Mouse (Mus musculus) retina, postnatal 7 days (tissue): ENCODE measurements around the gene Lrrfip2.

Experiments used
- DNase-seq: peaks from one replicate; pipeline ENCODE4 v3.0.0-alpha.2; 2012; ENCODE audit warnings: low read depth, low spot score

Gene Lrrfip2

GRCm38 (mm10) chr9:111220551-111221080 lies 103.2 kb downstream of the Lrrfip2 start:
- DNase-seq, result no peak

- DNase-seq, result no peak
These were observed 104.2 kb downstream of the Lrrfip2 start for GRCm38 (mm10) chr9:111221580-111221979.

DNA sequence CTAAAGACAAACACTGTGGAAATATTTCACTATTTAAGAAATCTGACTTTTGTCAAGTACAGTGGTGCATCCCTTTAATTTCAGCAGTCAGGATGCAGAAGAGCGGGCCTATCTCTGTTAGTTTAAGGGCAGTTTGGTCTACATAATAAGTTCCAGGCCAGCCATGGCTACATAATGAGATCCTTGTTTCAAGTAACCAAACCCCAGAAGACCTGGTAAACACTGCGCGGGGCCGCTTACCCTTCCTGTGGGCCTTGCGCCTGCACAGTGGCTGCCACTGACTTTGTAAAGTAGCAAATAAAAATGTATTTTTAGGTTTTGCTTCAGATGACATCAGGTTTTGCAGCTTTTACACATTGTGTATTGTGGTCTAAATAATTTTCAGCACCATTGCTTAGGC lies 106.0 kb downstream of the Lrrfip2 start:
- no peak for DNase-seq

- no peak for DNase-seq
These were observed 111.1 kb downstream of the Lrrfip2 start for GRCm38 (mm10) chr9:111228446-111228845.

DNA sequence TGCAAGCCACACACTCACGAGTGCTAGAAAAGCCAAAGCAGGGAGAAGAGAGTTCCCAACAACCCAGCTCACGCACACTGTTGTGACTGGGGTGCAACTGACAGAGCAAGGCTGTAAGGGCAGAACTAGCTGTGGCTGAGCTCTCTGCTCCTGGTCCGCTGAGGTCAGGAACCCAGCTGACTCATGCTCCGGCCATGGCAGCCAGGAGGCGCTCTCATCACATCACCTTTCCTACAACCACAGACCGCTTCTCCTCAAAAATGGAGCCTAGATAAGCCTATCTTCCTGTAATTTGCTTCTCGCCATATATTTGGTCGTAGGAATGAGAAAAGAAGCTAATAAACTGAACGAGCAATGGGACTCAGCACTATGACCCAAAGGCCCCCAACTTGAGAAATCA lies 117.3 kb downstream of the Lrrfip2 start:
- DNase-seq, result no peak

DNA sequence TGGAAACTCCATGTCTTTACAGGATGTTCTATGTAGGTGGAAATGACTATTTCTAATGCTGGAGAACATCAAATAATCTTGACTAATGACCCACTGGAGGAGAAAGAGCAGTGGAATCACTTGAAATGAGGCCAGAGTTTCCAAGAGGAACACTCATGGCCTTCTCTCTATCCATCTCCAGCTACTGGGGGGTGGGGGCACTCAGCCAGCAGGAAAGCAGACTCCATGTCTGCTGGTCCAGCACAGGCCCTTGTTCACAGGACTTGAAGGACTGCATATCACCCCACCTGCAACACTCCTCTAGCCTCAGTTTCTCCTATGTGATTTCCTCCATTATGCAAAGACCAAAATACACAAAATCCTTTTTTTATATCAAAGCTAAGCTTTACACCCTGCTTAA lies 120.3 kb downstream of the Lrrfip2 start:
- DNase-seq, result no peak

GRCm38 (mm10) chr9:111239821-111240220 lies 122.4 kb downstream of the Lrrfip2 start:
- DNase-seq, result no peak

GRCm38 (mm10) chr9:111243384-111243783 lies 126.0 kb downstream of the Lrrfip2 start:
- no peak for DNase-seq

GRCm38 (mm10) chr9:111245546-111245945 lies 128.2 kb downstream of the Lrrfip2 start:
- no peak for DNase-seq

DNA sequence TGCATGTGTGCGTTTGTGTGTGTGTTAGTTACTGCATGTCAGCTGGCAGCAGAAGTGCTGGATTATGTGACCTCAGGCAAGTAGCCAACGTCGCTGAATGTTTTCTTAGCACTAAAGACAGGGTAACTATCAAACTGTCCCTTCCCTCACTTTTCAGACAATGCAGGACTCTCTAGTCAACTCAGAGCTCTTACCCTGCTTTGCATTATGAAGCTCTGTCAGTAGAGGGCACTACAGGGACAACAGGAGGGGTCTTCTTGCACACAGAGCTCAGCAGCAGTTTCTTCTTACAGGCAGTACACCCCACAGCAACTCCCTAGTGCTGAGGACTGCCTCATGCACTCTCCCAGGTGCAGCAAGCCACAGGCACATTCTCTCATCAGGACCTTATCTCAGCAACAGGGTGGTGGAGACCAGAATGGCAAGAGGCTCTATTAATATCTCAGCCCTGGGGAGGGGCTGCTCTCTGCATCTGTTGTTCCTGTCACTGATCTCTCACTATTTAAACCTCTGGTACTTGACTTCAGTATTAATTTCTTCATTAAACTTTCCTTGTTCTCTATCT lies 130.4 kb downstream of the Lrrfip2 start:
- no peak for DNase-seq

- no peak for DNase-seq
These were observed 134.9 kb downstream of the Lrrfip2 start for GRCm38 (mm10) chr9:111252161-111252869.

DNA sequence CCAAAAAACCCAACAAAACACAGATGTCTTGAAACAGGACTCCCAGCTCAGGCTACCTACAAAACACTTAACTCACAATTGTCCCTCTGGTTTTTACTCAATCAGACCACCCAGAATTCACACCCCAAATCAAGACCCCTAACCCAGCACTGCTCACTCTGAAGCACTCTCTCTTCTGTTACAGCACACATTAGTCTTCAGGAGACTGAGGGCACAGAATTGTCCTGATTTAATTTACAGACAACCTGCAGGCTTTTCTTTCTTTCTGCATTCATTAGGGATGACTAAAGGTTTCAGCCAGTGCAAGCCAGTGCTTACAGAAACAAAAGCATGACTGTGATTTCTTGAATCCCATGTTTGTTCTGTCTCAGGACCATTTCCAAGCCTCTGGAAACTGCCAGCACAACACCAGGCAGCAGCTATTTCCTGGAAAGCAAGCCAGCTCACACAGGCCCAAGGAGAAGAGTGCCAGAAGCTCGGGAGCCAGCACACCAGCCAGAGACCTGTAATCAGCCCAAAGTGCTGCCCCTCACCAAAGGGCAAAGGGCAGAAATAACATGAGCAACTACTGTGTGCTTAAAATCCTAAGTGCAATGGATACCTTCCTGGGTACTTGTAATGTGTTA lies 143.1 kb downstream of the Lrrfip2 start:
- no peak for DNase-seq

DNA sequence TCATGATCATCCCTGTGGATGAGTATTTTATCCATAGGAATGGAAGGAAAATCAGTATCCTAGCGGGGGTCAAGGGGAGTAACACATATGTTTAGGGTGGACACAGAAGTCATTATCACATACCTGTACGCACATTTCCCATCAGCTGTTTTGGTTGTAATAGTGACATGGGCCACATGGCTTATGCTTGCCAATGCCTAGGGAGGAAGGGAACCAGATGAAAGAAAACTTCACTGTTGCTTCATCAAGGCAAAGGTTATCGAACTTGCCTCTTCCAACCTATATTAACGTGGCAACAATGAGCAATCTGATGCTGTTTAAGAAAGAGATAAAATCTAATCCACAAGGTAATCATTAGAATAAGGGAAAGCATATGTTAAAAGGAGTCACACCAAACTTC lies 144.0 kb downstream of the Lrrfip2 start:
- no peak for DNase-seq

- no peak for DNase-seq
These were observed 150.6 kb downstream of the Lrrfip2 start for GRCm38 (mm10) chr9:111267998-111268397.

DNA sequence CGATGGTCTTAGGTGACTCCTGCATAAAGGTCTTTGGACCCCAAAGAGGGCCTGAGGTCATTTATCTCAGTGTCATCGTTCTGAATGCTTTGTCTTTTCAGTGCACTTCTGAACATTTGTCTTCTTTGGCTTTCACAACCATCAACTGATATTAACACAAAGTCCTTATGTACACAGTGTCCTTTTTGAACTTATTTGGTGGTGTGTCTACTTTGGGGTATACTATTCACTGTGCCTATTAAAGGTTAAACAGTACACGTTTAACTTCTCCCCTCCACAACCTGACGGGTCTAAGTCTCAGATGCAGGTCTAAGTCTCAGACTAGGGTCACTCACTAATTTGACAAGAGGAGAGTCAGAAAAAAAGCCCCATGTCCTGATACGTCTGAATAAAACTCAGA lies 153.2 kb downstream of the Lrrfip2 start:
- DNase-seq, result no peak

DNA sequence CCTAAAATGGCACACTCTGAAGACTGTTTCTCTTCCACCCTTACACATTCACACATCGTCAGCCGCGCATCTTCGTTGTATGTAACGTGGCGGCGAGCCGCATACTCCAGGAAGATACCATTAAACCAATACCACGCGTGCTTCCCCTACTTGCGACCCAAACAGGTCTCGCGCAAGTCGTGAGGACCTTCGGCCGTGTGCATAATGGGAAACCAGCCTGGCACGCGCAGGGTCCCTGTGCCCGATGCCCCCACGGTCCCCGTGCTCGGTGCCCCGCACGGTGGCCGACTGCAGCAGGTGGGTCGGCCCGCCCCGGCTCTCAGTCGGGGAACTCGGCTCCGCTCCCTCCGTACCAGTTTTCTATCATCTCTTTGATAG lies 153.7 kb downstream of the Lrrfip2 start:
- no peak for DNase-seq

DNA sequence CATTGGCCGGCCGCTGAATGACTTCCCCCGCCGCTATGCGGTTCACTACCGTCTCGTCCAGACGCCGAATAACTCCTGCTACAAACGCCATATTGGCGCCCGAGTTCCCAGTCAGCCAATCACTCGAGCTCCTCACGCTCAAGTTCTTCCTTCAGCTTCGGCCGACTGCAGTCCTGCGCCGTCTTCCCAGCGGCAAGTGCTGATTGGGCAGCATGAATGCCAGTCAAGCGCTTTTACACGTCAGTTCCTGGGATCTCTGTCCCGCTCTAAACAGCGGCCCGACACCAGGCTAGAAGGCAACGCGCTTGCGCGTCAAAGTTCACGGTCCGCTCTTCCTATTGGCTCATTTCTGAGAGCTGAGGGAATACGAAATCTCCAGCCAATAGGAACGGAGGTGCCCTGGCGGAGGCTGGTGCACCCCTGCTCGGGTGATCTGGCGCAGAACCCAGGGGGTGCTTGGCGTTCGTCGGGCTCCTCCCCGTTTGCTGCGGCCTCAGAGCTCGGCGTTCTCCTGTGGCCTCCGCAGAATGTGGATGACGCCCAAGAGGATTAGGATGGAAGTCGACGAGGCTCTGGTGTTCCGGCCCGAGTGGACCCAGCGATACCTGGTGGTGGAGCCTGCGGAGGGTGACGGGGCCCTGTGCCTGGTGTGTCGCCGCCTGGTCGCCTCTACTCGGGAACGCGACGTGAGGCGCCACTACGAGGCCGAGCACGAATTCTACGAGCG lies 154.2 kb downstream of the Lrrfip2 start, which contains the start of the genes Mlh1 and Epm2aip1:
Gene Mlh1, minus strand, starts transcription at position 358 of the 727 bp plus-strand sequence.
Gene Epm2aip1, plus strand, starts transcription at position 496 of the 727 bp plus-strand sequence.
- DNase-seq, result peak; percentile 100

DNA sequence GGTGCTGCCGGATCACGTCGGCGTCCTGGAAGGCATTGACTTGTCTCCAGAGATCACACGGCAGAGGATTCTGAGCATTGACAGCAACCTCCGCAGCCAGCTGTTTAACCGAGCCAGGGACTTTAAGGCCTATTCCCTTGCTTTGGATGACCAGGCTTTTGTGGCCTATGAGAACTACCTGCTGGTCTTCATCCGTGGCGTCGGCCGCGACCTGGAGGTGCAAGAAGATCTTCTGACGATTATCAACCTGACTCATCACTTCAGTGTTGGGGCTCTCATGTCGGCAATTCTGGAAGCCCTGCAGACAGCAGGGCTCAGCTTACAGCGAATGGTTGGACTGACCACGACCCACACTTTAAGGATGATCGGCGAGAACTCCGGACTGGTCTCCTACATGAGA lies 155.0 kb downstream of the Lrrfip2 start:
- DNase-seq, result no peak

GRCm38 (mm10) chr9:111272996-111273785 lies 155.8 kb downstream of the Lrrfip2 start:
- no peak for DNase-seq

DNA sequence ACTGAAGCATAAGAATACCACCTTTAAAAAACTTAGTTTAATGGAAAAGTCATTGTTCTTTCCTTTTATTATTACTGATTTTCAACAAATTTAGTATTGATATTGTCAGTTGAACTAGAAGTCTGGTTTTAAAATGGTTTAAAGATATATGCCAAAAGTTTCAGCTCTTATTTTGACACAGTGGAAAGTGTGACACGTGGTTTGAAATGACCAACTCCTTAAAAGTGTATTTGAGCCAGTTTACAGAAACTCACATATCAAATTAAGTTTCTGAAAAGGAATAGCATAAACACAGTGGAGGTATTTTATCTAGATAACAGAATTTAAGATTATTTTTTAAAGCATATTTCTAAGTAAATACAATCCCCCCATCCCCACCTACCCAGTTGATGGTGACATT lies 156.6 kb downstream of the Lrrfip2 start:
- DNase-seq, result no peak

DNA sequence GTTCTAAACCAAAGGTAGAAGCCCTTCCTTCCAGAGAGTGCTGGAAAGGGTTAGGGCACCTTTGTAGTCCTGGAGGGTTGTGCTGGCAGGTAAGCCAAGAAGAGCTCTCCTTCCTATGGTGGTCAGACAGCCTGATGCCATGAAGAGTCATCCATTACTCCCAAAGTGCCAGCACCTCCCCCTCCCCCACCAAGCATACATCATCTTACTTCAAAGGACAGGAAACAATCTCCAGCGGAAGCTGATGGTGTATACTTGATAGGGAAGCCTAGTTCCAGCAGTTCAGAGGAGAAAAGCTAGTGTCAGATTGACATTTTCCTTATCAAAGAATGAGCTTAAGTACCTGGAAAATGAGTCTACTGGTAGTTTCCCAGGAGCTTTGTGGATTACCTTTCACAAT lies 157.8 kb downstream of the Lrrfip2 start:
- DNase-seq, result no peak
